Mouse (Mus musculus) stomach, postnatal 0 days (tissue): ENCODE results near the gene Tomm40l.

ENCODE experiments used
- CTCF ChIP-seq: IDR thresholded peaks from 2 replicates; pipeline ENCODE4 v1.5.1; 2016; ENCODE audit warnings: antibody characterized with exemption, low read depth, mild to moderate bottlenecking, moderate library complexity
- EP300 ChIP-seq: optimal IDR thresholded peaks from 2 replicates; pipeline ENCODE3; 2016; ENCODE audit warnings: antibody characterized with exemption

- no peak for TF ChIP-seq EP300
- no peak for TF ChIP-seq CTCF
These were observed 23.0 kb upstream of the Tomm40l start for GRCm38 (mm10) chr1:171245353-171245752.
